Mouse (Mus musculus) E14TG2a.4 (cell line): Measurements from ENCODE around the gene Kif26b.

Experiments
- CTCF ChIP-seq: conservative IDR thresholded peaks from 2 replicates; pipeline ENCODE4 v1.5.1; 2014; ENCODE audit warnings: low read length
- NANOG ChIP-seq: IDR thresholded peaks from 2 replicates; pipeline ENCODE4 v1.6.1; 2014; ENCODE audit warnings: borderline replicate concordance, low read length, mixed read lengths
- POU5F1 ChIP-seq: IDR thresholded peaks from 2 replicates; pipeline ENCODE4 v1.6.1; 2014; ENCODE audit warnings: low read length, borderline replicate concordance

GRCm38 (mm10) chr1:178491733-178492132 lies 37.2 kb upstream of the Kif26b start:
- TF ChIP-seq CTCF (no peak), POU5F1 (no peak), NANOG (no peak)
